Mouse (Mus musculus): ENCODE data around the gene Anxa6. TPM values are rescaled to one million over a fixed set of nuclear protein-coding genes. Genes with fewer than 3 reads are reported as not detected.

Anxa6 gene
- total RNA-seq, 2 experiments from 2014 or later, result 88.4 to 88.7 TPM

GRCm38 (mm10) chr11:54930318-54930979 lies 102.8 kb downstream of the Anxa6 start:
- DNase-seq (ENCODE audit: low spot score in 2 of 2), result peak; percentile 62 to 75

GRCm38 (mm10) chr11:54929744-54930143 lies 103.5 kb downstream of the Anxa6 start:
- DNase-seq (ENCODE audit: low spot score in 2 of 2), result no peak

- no peak for DNase-seq (ENCODE audit: low spot score in 2 of 2)
Observed at GRCm38 (mm10) chr11:54929290-54929689, 104.0 kb downstream of the Anxa6 start.

Other genes starting within 250 kb of the Anxa6 start
- 100 to 1,000 TPM; 138 to 151 TPM for gene Cdc42se2, start 245.8 kb downstream of the Anxa6 start, total RNA-seq (2021)
- 10 to 100 TPM; 21.2 to 24.5 TPM for gene Lyrm7, start 172.5 kb downstream of the Anxa6 start, total RNA-seq (2021)
- gene Hint1, start 167.1 kb downstream of the Anxa6 start, total RNA-seq (2021), result 100 to 1,000 TPM; 341 to 384 TPM
- 1 to 10 TPM; 7.0 to 7.1 TPM for gene Gpx3, start 131.0 kb downstream of the Anxa6 start, total RNA-seq (2021)
- 10 to 100 TPM; 29.0 to 32.2 TPM for gene Tnip1, start 70.5 kb downstream of the Anxa6 start, total RNA-seq (2021)
- under 1 TPM; 0.40 to 0.59 TPM for gene Ccdc69, start 44.7 kb upstream of the Anxa6 start, total RNA-seq (2021)
- 10 to 100 TPM; 51.5 to 51.9 TPM for gene Gm2a, start 64.7 kb upstream of the Anxa6 start, total RNA-seq (2021)
- gene Slc36a3, start 118.3 kb upstream of the Anxa6 start, total RNA-seq (2021), result not detected
- gene Slc36a2, start 151.6 kb upstream of the Anxa6 start, total RNA-seq (2021), result under 1 TPM; 0.37 to 0.71 TPM
- 10 to 100 TPM; 49.9 to 55.4 TPM for gene Slc36a1, start 170.9 kb upstream of the Anxa6 start, total RNA-seq (2021)